In the genomic region with DNA sequence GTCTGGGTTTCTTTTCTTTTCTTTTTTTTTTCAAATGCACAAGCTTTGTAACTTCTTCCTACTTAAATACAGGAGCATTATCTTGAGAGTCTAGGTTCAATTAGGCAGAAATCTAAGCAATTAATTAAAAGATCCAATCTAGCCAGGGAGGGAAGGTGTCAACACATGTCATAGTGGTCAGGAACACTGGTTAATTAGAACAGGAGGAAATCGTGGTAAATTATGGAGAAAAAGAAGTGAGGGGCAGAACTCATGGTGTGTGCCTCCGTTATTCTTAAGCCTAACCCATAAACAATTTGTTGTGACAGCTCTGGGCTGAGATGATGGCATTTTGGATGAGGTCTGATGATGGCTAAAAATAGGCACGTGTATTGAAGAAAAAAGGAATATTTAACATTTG, we compare ENCODE assay signal across 19 mouse cellular contexts.
DNase-seq lines count a peak whose midpoint lies in the region; ATAC-seq and TF ChIP-seq lines count a peak whose summit lies in the region.
"Had no signal": no experiment of that assay in that cellular context is flagged by ENCODE, and none has a peak within 500 bp of the region (broad histone marks: within the 10 kb centered on the region; RNA-seq: fewer than 3 reads in every experiment).

No protein-coding gene starts in this region.

- H3K36me3 ChIP-seq in midbrain, embryonic 14.5 days (ENCODE audit: control insufficient read depth, insufficient read depth, low read length) = no peaks in the 10 kb centered on the region
- no peaks in the 10 kb centered on the region for H3K36me3 ChIP-seq in midbrain, postnatal 0 days (ENCODE audit: insufficient read depth, low read length)
- no peaks in the 10 kb centered on the region; the same call in 1 of the 2 replicates for H3K36me3 ChIP-seq in forebrain, embryonic 15.5 days
- H3K36me3 ChIP-seq in hindbrain, embryonic 16.5 days (ENCODE audit: control insufficient read depth, insufficient read depth, low read length) = no peaks in the 10 kb centered on the region
- H3K36me3 ChIP-seq: embryonic facial prominence, embryonic 15.5 days had no signal

- H3K4me2 ChIP-seq in midbrain, embryonic 14.5 days (ENCODE audit: low read length) = peak overlapping the region; percentile 34
- H3K4me2 ChIP-seq in midbrain, postnatal 0 days (ENCODE audit: low read depth, low read length, poor library complexity, severe bottlenecking) = no peak overlapping the region; the same call in 1 of the 2 replicates
- no peak overlapping the region for H3K4me2 ChIP-seq in forebrain, embryonic 15.5 days (replicated peaks)
- H3K4me2 ChIP-seq in hindbrain, embryonic 16.5 days (ENCODE audit: low read length) = no peak overlapping the region
- H3K4me2 ChIP-seq: embryonic facial prominence, embryonic 15.5 days; heart, embryonic 11.5 days had no signal

- no peak overlapping the region for H3K4me3 ChIP-seq in midbrain, embryonic 14.5 days (replicated peaks; ENCODE audit: low read depth, low read length)
- H3K4me3 ChIP-seq in midbrain, postnatal 0 days (ENCODE audit: low read depth, low read length) = no peak overlapping the region
- H3K4me3 ChIP-seq in forebrain, embryonic 15.5 days = no peak overlapping the region
- H3K4me3 ChIP-seq in hindbrain, embryonic 16.5 days (ENCODE audit: low read length) = no peak overlapping the region
- H3K4me3 ChIP-seq: embryonic facial prominence, embryonic 15.5 days; megakaryocyte, embryonic 14.5 days had no signal

- H3K27ac ChIP-seq in midbrain, embryonic 14.5 days (replicated peaks; ENCODE audit: low read depth, low read length) = peak overlapping the region; percentile 86
- no peak overlapping the region for H3K27ac ChIP-seq in midbrain, postnatal 0 days (ENCODE audit: low read depth, low read length)
- H3K27ac ChIP-seq in forebrain, embryonic 15.5 days (replicated peaks) = peak overlapping the region; percentile 84
- peak overlapping the region; percentile 29; the same call in 1 of the 2 replicates for H3K27ac ChIP-seq in hindbrain, embryonic 16.5 days (ENCODE audit: low read depth, low read length)
- H3K27ac ChIP-seq: embryonic facial prominence, embryonic 15.5 days had no signal

- no peak for DNase-seq in midbrain, embryonic 14.5 days
- DNase-seq in midbrain, postnatal 0 days (ENCODE audit: low spot score) = no peak
- DNase-seq in retina, postnatal 1 day = peak; percentile 75
- DNase-seq in heart, adult 11 months = no peak
- no peak for DNase-seq in adrenal gland, postnatal 25 days
- DNase-seq: cerebellum, postnatal 36 days; heart, postnatal 14 days; kidney, adult 2 months; kidney, postnatal 10 days; left cerebral cortex, postnatal 4 days; liver, postnatal 0 days; lung, postnatal 10 days; thymus, postnatal 25 days had no signal

- ATAC-seq in midbrain, embryonic 14.5 days (ENCODE audit: low FRiP score, low TSS enrichment) = no peak
- no peak for ATAC-seq in midbrain, postnatal 0 days (ENCODE audit: low FRiP score)
- ATAC-seq in forebrain, embryonic 15.5 days (replicated peaks) = peak; percentile 65
- 0 out of 2 replicates have a peak, but pooled peaks have one; percentile 5 for ATAC-seq in hindbrain, embryonic 16.5 days
- ATAC-seq: inflammation-experienced regulatory T-cells, adult 6 months; liver, postnatal 0 days had no signal

- H3K9me3 ChIP-seq in midbrain, embryonic 14.5 days (ENCODE audit: control insufficient read depth, low read length) = peaks cover 6% of the 10 kb centered on the region; the same call in 1 of the 2 replicates
- H3K9me3 ChIP-seq in midbrain, postnatal 0 days (ENCODE audit: low read length) = no peaks in the 10 kb centered on the region
- peaks cover 4% of the 10 kb centered on the region; the same call in 1 of the 2 replicates for H3K9me3 ChIP-seq in forebrain, embryonic 15.5 days
- 0 out of 2 replicates have a peak, but pooled peaks cover 3% of the 10 kb centered on the region for H3K9me3 ChIP-seq in hindbrain, embryonic 16.5 days (ENCODE audit: control insufficient read depth, low read length)
- H3K9me3 ChIP-seq: embryonic facial prominence, embryonic 15.5 days had no signal

- H3K27me3 ChIP-seq in midbrain, embryonic 14.5 days (ENCODE audit: control insufficient read depth, insufficient read depth, low read length) = no peaks in the 10 kb centered on the region
- H3K27me3 ChIP-seq in midbrain, postnatal 0 days (ENCODE audit: insufficient read depth, low read length) = no peaks in the 10 kb centered on the region
- no peaks in the 10 kb centered on the region for H3K27me3 ChIP-seq in forebrain, embryonic 15.5 days
- H3K27me3 ChIP-seq in hindbrain, embryonic 16.5 days (replicated peaks; ENCODE audit: control insufficient read depth, insufficient read depth, low read length) = no peaks in the 10 kb centered on the region
- H3K27me3 ChIP-seq: embryonic facial prominence, embryonic 15.5 days had no signal

- TF ChIP-seq CTCF in midbrain, postnatal 0 days (IDR thresholded peaks at IDR 0.05) = no peak

- peaks cover 42% of the 10 kb centered on the region for H3K4me1 ChIP-seq in midbrain, embryonic 14.5 days (ENCODE audit: control insufficient read depth, insufficient read depth, low read length)
- H3K4me1 ChIP-seq in midbrain, postnatal 0 days (ENCODE audit: insufficient read depth, low read length) = peaks cover 19% of the 10 kb centered on the region
- peaks cover 40% of the 10 kb centered on the region for H3K4me1 ChIP-seq in forebrain, embryonic 15.5 days
- peaks cover 35% of the 10 kb centered on the region for H3K4me1 ChIP-seq in hindbrain, embryonic 16.5 days (ENCODE audit: control insufficient read depth, insufficient read depth, low read depth, low read length)

- 20% methylated on average over 3 of the region's 3 CpGs for WGBS in midbrain, embryonic 14.5 days
- 27% methylated on average over 3 of the region's 3 CpGs for WGBS in midbrain, postnatal 0 days
- WGBS in forebrain, embryonic 15.5 days = 5% methylated on average over 3 of the region's 3 CpGs
- 18% methylated on average over 3 of the region's 3 CpGs for WGBS in hindbrain, embryonic 16.5 days

- no peak overlapping the region for H3K9ac ChIP-seq in midbrain, embryonic 14.5 days (replicated peaks; ENCODE audit: low read length)
- no peak overlapping the region for H3K9ac ChIP-seq in midbrain, postnatal 0 days (replicated peaks; ENCODE audit: low read length, poor library complexity, severe bottlenecking)
- H3K9ac ChIP-seq in forebrain, embryonic 15.5 days (replicated peaks) = no peak overlapping the region
- no peak overlapping the region for H3K9ac ChIP-seq in hindbrain, embryonic 16.5 days (ENCODE audit: low read depth, low read length)
- H3K9ac ChIP-seq: embryonic facial prominence, embryonic 15.5 days; liver, postnatal 0 days had no signal

Comparison
In these comparisons a context has a peak if more than half of its experiments do, and no peak if none do; other contexts are left out.
1. ATAC-seq: peak in forebrain, embryonic 15.5 days (single experiment) and hindbrain, embryonic 16.5 days (single experiment); none in midbrain, embryonic 14.5 days (single experiment) and midbrain, postnatal 0 days (single experiment).